Comparison of ENCODE assay signal across 8 mouse cellular contexts in the genomic region with DNA sequence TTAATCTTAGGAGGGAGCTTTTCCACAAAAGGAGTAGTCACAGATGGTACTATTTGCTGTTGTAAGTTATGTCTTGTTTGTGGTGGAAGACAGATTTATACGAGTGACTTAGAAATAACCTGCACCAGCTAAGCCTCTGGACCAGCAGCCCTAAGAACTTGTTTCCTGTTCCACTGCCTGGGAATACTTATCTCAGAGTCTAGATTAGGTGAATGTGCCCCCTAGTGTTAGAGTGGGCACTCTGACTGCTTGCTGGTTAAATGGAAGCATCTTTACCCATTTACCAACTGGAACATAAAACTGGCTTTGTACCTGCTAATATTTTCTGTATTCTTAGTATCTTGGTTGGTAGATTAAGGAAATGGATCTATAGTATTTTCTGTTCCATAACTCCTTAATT.
DNase-seq lines count a peak whose midpoint lies in the region; ATAC-seq lines count a peak whose summit lies in the region.

No protein-coding gene starts in this region.

- no peaks in the 10 kb centered on the region for H3K4me1 ChIP-seq in hindbrain, embryonic 14.5 days (replicated peaks; ENCODE audit: control insufficient read depth, insufficient read depth, low read length)
- H3K4me1 ChIP-seq in hindbrain, embryonic 10.5 days (replicated peaks): no peaks in the 10 kb centered on the region

- no peak overlapping the region for H3K9ac ChIP-seq in hindbrain, embryonic 14.5 days

- no peak overlapping the region for H3K4me2 ChIP-seq in hindbrain, embryonic 14.5 days (replicated peaks)

- DNase-seq in hindbrain, embryonic 14.5 days (ENCODE audit: low spot score): peak; percentile 62
- no peak for DNase-seq in hindbrain, embryonic 10.5 days (ENCODE audit: low spot score)
- DNase-seq in CD4-positive helper T cell, adult 2 months (ENCODE audit: low read depth, low spot score): peak; percentile 10
- peak; percentile 57 for DNase-seq in R1 (ENCODE audit: low read depth, low spot score)
- peak; percentile 59 for DNase-seq in lung, postnatal 10 days
- DNase-seq in right cerebral cortex, postnatal 14 days: no peak
- no peak for DNase-seq in layer of hippocampus, postnatal 36 days
- no peak for DNase-seq in urinary bladder, adult 2 months (ENCODE audit: low spot score)

- H3K27ac ChIP-seq in hindbrain, embryonic 14.5 days: no peak overlapping the region
- H3K27ac ChIP-seq in hindbrain, embryonic 10.5 days: no peak overlapping the region

- no peaks in the 10 kb centered on the region for H3K9me3 ChIP-seq in hindbrain, embryonic 14.5 days (ENCODE audit: control insufficient read depth, low read length)
- no peaks in the 10 kb centered on the region for H3K9me3 ChIP-seq in hindbrain, embryonic 10.5 days

- 80% methylated on average over 1 of the region's 1 CpGs for WGBS in hindbrain, embryonic 14.5 days
- WGBS in hindbrain, embryonic 10.5 days: 87% methylated on average over 1 of the region's 1 CpGs

- no peaks in the 10 kb centered on the region for H3K36me3 ChIP-seq in hindbrain, embryonic 14.5 days (replicated peaks; ENCODE audit: control insufficient read depth, insufficient read depth)
- H3K36me3 ChIP-seq in hindbrain, embryonic 10.5 days: 0 out of 2 replicates have a peak, but pooled peaks cover 4% of the 10 kb centered on the region

- no peak overlapping the region for H3K4me3 ChIP-seq in hindbrain, embryonic 14.5 days (replicated peaks; ENCODE audit: low read length)
- no peak overlapping the region for H3K4me3 ChIP-seq in hindbrain, embryonic 10.5 days

- ATAC-seq in hindbrain, embryonic 14.5 days (ENCODE audit: low FRiP score): no peak

- no peaks in the 10 kb centered on the region for H3K27me3 ChIP-seq in hindbrain, embryonic 14.5 days (ENCODE audit: control insufficient read depth, insufficient read depth, low read length)
- H3K27me3 ChIP-seq in hindbrain, embryonic 10.5 days (ENCODE audit: insufficient read depth, poor library complexity, severe bottlenecking): no peaks in the 10 kb centered on the region

Comparison
In these comparisons a context has a peak if more than half of its experiments do, and no peak if none do; other contexts are left out.
1. DNase-seq: peak in hindbrain, embryonic 14.5 days (single experiment), CD4-positive helper T cell, adult 2 months (single experiment), R1 (single experiment) and lung, postnatal 10 days (single experiment); none in hindbrain, embryonic 10.5 days (single experiment), right cerebral cortex, postnatal 14 days (single experiment), layer of hippocampus, postnatal 36 days (0 of 2) and urinary bladder, adult 2 months (single experiment).